Mouse (Mus musculus) small intestine, adult 2 months (tissue): ENCODE results near the gene Mettl16.

Experiments
- CTCF ChIP-seq: fragments of 200-500 bp; IDR thresholded peaks from 2 replicates; pipeline ENCODE4 v1.5.1; 2012; ENCODE audit warnings: low read depth, mild to moderate bottlenecking, control low read depth, inconsistent platforms, low read length, moderate library complexity, mixed read lengths; ENCODE audit not compliant: insufficient replicate concordance, insufficient read length; ENCODE audit errors: extremely low read depth
- POLR2A ChIP-seq: fragments of 200-500 bp; IDR thresholded peaks from 2 replicates; pipeline ENCODE4 v1.6.1; 2012; ENCODE audit warnings: low read depth, mild to moderate bottlenecking, control low read depth, inconsistent platforms, low read length, moderate library complexity

DNA sequence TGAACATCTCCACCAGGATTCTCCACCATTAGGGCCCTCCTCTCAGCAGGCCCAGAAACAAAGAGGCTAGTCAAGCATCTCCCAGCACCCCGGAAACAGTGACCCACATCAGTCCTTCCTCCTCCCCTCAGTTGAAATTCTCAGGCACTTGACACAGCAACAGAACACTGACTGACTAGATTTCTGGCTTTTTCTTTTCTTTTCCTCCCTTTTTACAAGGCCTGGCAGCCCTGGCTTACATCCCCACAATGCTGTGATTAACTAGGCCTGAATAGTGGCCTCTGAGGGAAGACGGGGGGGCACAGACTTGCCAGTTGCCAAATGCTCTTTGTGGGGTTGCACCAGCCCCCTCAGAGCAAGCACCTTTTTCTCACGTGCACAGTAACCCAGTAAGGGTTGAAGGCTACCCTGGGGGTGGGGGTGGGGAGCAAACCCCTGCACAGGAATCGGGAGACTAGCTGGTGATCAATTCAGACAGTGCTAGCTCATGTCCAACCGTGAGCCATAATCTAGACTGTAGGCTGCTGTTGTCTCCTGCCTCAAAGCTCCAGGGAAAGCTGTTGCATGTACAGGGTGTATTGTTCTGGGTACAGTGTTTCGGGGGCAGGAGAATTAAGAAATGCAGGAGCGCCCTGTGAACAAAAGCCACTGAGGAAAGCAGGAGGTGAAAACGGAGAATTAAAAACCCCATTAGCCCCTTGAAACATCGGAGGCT lies 19.1 kb upstream of the Mettl16 start:
- no peak for TF ChIP-seq CTCF
- TF ChIP-seq POLR2A = no peak
